Mouse (Mus musculus): ENCODE measurements around the gene Usp6nl. TPM values are rescaled to one million over a fixed set of nuclear protein-coding genes. Genes with fewer than 3 reads are reported as not detected.
A peak's percentile ranks its signal among the peaks of the same experiment; 100 is the strongest.

Gene Usp6nl
- polyA plus RNA-seq, 1 experiment from 2014 or later, result 2.7 TPM

DNA sequence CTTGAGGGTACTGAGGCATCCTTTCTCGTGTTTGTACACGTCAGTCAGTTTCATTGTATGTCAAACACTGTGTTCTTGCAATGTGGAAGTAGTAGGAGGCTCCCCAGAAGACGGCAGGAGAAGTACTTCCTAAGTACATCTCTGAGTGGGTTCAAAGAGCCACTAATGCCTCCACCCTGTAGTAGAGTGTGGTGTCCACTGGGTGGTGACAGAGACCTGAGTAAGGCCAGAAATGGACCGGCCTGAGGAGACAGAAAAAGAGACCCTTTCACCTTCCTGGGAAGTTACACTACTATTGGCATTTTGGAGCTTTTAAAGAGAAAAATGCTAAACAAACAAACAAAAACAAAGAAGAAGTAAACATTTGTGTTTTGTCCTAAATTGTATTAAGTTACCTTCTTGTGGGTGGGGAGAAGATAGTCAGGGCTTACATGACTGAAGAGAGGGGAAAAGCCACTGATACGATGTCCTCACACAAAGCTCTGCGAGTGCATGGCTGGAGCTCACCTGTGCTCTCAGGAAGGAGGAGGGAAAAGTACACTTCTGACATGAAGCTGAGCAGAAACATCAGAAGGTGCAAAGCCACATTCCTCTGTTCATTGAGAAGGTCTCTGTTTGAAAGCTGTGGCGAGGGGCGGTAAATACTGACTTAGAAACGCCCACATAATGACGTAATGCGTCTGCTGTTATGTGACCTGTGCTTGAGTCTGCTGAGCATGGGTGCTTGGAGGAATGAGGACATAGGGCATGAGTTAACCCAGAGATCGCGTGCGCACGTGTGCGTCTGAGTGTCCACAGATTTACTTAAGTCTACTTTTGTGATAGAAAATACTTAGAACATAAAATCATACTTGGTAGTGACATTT, 113.9 kb downstream of the Usp6nl start:
- H3K4me3 ChIP-seq (ENCODE audit: low read depth, low read length), result no peak overlapping the region
- H3K9me3 ChIP-seq (replicated peaks; ENCODE audit: control insufficient read depth, low read length), result no peaks in the 10 kb centered on the region
- no peak overlapping the region for H3K4me2 ChIP-seq (ENCODE audit: low read depth, low read length)
- H3K4me1 ChIP-seq (ENCODE audit: control insufficient read depth, low read depth, low read length), result peaks cover under 1% of the 10 kb centered on the region
- no peaks in the 10 kb centered on the region for H3K27me3 ChIP-seq (ENCODE audit: control insufficient read depth, insufficient read depth, low read depth, low read length)
- H3K27ac ChIP-seq (ENCODE audit: low read length), result no peak overlapping the region
- H3K9ac ChIP-seq (ENCODE audit: low read depth, low read length), result no peak overlapping the region
- 72% methylated on average over 16 of the region's 16 CpGs for WGBS (ENCODE audit: insufficient replicate concordance)
- ATAC-seq (ENCODE audit: low read depth), result peak; percentile 59
- H3K36me3 ChIP-seq (ENCODE audit: control insufficient read depth, insufficient read depth), result peaks cover 15% of the 10 kb centered on the region

DNA sequence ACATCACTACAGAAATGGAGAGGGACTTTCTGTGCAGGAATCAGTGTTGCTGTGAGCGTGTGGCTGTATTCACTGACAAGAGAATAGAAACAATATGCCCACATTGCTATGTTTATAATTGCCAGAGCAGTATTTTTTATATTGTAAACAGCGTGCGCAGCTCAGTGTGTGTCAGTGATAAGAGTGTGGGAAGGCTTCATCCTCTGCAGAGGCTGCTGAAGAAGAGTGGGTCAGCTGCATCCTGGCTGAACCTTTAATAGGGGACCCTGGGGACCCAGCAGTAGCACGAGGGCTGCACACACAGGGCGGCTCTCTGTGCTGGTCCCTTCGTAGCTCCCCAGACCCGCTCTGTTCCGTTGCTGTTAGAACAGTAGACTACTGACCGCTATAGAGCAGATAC, 119.2 kb downstream of the Usp6nl start:
- ATAC-seq (ENCODE audit: low read depth), result 0 out of 2 replicates have a peak, but pooled peaks have one; percentile 17
- H3K9me3 ChIP-seq (replicated peaks; ENCODE audit: control insufficient read depth, low read length), result no peaks in the 10 kb centered on the region
- WGBS (ENCODE audit: insufficient replicate concordance), result 32% methylated on average over 9 of the region's 9 CpGs
- H3K36me3 ChIP-seq (ENCODE audit: control insufficient read depth, insufficient read depth), result peaks cover 15% of the 10 kb centered on the region
- H3K27ac ChIP-seq (ENCODE audit: low read length), result no peak overlapping the region
- peak overlapping the region; percentile 38 for H3K4me2 ChIP-seq (ENCODE audit: low read depth, low read length)
- no peaks in the 10 kb centered on the region for H3K27me3 ChIP-seq (ENCODE audit: control insufficient read depth, insufficient read depth, low read depth, low read length)
- H3K4me3 ChIP-seq (ENCODE audit: low read depth, low read length), result no peak overlapping the region
- H3K9ac ChIP-seq (ENCODE audit: low read depth, low read length), result no peak overlapping the region
- H3K4me1 ChIP-seq (ENCODE audit: control insufficient read depth, low read depth, low read length), result peaks cover 24% of the 10 kb centered on the region

DNA sequence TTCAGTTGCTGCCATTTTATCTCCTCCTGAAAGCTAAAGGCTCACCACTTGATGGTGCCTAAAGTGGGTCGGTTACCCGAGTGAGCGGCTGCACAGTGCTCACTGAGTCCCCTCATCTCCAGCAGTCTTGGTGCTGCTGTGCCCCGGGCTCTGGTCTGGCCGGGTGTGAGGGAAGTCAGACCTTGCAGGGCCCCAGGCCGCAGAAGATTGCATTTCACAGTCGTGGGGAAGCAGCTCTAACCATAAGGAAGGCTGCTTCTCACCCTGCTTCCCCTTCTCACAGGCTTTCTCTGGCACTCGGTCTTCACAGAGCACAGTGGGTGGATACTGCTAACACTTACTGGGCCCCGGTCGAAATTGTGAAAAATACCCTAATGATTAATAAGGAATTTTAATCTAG, 119.8 kb downstream of the Usp6nl start:
- 14% methylated on average over 10 of the region's 10 CpGs for WGBS (ENCODE audit: insufficient replicate concordance)
- Histone ChIP-seq H3K36me3 (ENCODE audit: control insufficient read depth, insufficient read depth) (peaks cover 15% of the 10 kb centered on the region), H3K9ac (ENCODE audit: low read depth, low read length) (peak overlapping the region; percentile 24; the same call in 1 of the 2 replicates), H3K27ac (ENCODE audit: low read length) (peak overlapping the region; percentile 31; the same call in 1 of the 2 replicates), H3K4me3 (ENCODE audit: low read depth, low read length) (no peak overlapping the region), H3K4me1 (ENCODE audit: control insufficient read depth, low read depth, low read length) (peaks cover 24% of the 10 kb centered on the region), H3K27me3 (ENCODE audit: control insufficient read depth, insufficient read depth, low read depth, low read length) (no peaks in the 10 kb centered on the region), H3K4me2 (ENCODE audit: low read depth, low read length) (peak overlapping the region; percentile 38), H3K9me3 (replicated peaks; ENCODE audit: control insufficient read depth, low read length) (no peaks in the 10 kb centered on the region)
- ATAC-seq (ENCODE audit: low read depth), result peak; percentile 30; the same call in 1 of the 2 replicates

DNA sequence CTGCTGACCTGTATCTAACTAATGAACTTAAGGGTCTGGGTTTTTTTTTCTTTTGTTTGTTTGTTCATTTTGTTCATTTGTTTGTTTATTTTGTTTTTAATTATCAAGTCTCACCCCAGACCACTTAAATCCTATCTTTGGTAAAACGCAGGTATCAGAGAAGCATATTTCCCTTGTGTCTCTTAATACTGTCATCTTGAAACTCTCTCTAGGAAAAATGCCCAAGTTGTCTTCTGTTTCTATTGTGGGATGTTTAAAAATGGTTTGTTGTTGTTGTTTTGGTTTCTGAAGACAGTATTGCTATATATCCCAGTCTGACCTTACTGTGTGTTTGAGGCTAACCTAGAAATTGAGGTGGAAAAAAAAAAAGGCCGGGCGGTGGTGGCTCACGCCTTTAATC, 121.5 kb downstream of the Usp6nl start:
- Histone ChIP-seq H3K9me3 (replicated peaks; ENCODE audit: control insufficient read depth, low read length) (no peaks in the 10 kb centered on the region), H3K4me3 (ENCODE audit: low read depth, low read length) (no peak overlapping the region), H3K36me3 (ENCODE audit: control insufficient read depth, insufficient read depth) (peaks cover 15% of the 10 kb centered on the region), H3K4me2 (ENCODE audit: low read depth, low read length) (no peak overlapping the region), H3K27me3 (ENCODE audit: control insufficient read depth, insufficient read depth, low read depth, low read length) (no peaks in the 10 kb centered on the region), H3K27ac (ENCODE audit: low read length) (no peak overlapping the region), H3K9ac (ENCODE audit: low read depth, low read length) (no peak overlapping the region), H3K4me1 (ENCODE audit: control insufficient read depth, low read depth, low read length) (peaks cover 24% of the 10 kb centered on the region)
- 67% methylated on average over 4 of the region's 4 CpGs for WGBS (ENCODE audit: insufficient replicate concordance)
- ATAC-seq (ENCODE audit: low read depth), result no peak

DNA sequence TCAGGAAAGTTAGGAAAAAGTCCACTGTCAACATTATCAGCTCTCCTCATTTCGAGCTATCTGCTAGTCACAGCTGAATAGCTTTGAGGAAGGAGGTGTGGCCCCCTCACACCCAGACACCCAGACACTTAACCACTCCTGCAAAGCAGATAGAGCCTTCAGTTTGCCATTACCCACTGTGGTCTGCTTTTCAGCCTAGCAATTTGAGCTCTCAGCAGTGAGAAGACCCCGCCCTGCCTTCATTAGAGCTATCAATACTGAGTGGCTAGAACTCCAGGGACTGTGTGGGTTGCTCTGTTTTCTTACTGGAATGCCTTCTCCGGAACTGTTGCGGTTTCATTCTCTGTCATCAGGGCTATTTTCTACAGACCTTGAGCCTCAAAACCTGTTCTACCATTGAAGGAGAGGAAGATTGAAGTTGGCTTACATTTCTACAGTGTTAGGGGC, 122.3 kb downstream of the Usp6nl start:
- Histone ChIP-seq H3K27me3 (ENCODE audit: control insufficient read depth, insufficient read depth, low read depth, low read length) (no peaks in the 10 kb centered on the region), H3K4me1 (ENCODE audit: control insufficient read depth, low read depth, low read length) (peaks cover 24% of the 10 kb centered on the region), H3K36me3 (ENCODE audit: control insufficient read depth, insufficient read depth) (peaks cover 15% of the 10 kb centered on the region), H3K9ac (ENCODE audit: low read depth, low read length) (no peak overlapping the region), H3K4me3 (ENCODE audit: low read depth, low read length) (peak overlapping the region; percentile 12; the same call in 1 of the 2 replicates), H3K27ac (ENCODE audit: low read length) (peak overlapping the region; percentile 62), H3K9me3 (replicated peaks; ENCODE audit: control insufficient read depth, low read length) (no peaks in the 10 kb centered on the region), H3K4me2 (ENCODE audit: low read depth, low read length) (peak overlapping the region; percentile 56)
- 21% methylated on average over 4 of the region's 4 CpGs for WGBS (ENCODE audit: insufficient replicate concordance)
- peak; percentile 92 for ATAC-seq (ENCODE audit: low read depth)

DNA sequence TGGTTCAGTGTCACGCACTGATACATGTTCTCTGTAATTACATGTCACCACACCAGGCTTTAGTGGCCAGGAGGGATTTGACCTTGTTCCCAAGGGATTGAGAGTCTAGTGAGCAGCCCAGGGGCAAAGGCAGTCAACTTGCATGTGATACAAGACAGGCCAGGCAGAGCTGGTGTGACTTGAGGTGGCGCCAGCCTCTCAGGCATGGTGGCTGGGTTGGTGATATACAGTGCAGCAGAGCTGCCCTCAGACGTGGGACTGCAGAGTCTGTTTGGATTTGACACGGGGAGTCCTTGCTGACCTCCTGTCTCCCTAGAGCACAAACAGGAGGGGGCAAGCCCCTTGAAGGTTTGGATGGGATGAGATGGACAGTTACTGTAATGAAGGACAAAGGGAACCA, 123.4 kb downstream of the Usp6nl start:
- no peak for ATAC-seq (ENCODE audit: low read depth)
- Histone ChIP-seq H3K36me3 (ENCODE audit: control insufficient read depth, insufficient read depth) (peaks cover 8% of the 10 kb centered on the region), H3K4me3 (ENCODE audit: low read depth, low read length) (no peak overlapping the region), H3K4me1 (ENCODE audit: control insufficient read depth, low read depth, low read length) (peaks cover 24% of the 10 kb centered on the region), H3K27ac (ENCODE audit: low read length) (no peak overlapping the region), H3K4me2 (ENCODE audit: low read depth, low read length) (no peak overlapping the region), H3K9ac (ENCODE audit: low read depth, low read length) (no peak overlapping the region), H3K9me3 (replicated peaks; ENCODE audit: control insufficient read depth, low read length) (no peaks in the 10 kb centered on the region), H3K27me3 (ENCODE audit: control insufficient read depth, insufficient read depth, low read depth, low read length) (no peaks in the 10 kb centered on the region)
- WGBS (ENCODE audit: insufficient replicate concordance), result 74% methylated on average over 4 of the region's 4 CpGs

DNA sequence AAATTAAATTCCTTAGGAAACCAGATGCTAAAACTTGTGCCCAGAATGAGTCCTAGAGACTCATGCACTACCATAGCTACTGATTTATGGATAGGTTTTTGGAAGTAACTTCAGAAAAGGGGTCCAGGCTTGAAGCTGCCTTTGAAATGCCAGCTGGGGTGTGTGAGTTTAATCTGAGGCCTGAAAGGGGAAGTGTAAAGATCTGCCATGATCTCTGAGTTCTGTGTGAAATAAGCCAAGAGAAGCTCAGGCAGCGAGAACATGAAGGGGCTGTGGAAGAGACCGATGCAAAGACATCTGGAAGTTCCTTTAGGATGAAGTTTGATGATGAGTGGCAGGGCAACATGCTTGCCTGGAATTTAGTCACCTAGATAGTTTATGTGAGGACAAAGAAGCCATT, 126.4 kb downstream of the Usp6nl start:
- Histone ChIP-seq H3K4me3 (ENCODE audit: low read depth, low read length) (no peak overlapping the region), H3K27me3 (ENCODE audit: control insufficient read depth, insufficient read depth, low read depth, low read length) (no peaks in the 10 kb centered on the region), H3K4me2 (ENCODE audit: low read depth, low read length) (no peak overlapping the region), H3K27ac (ENCODE audit: low read length) (no peak overlapping the region), H3K9ac (ENCODE audit: low read depth, low read length) (no peak overlapping the region), H3K4me1 (ENCODE audit: control insufficient read depth, low read depth, low read length) (peaks cover 11% of the 10 kb centered on the region), H3K9me3 (replicated peaks; ENCODE audit: control insufficient read depth, low read length) (no peaks in the 10 kb centered on the region), H3K36me3 (ENCODE audit: control insufficient read depth, insufficient read depth) (no peaks in the 10 kb centered on the region)
- ATAC-seq (ENCODE audit: low read depth), result no peak
- 42% methylated on average over 2 of the region's 2 CpGs for WGBS (ENCODE audit: insufficient replicate concordance)

DNA sequence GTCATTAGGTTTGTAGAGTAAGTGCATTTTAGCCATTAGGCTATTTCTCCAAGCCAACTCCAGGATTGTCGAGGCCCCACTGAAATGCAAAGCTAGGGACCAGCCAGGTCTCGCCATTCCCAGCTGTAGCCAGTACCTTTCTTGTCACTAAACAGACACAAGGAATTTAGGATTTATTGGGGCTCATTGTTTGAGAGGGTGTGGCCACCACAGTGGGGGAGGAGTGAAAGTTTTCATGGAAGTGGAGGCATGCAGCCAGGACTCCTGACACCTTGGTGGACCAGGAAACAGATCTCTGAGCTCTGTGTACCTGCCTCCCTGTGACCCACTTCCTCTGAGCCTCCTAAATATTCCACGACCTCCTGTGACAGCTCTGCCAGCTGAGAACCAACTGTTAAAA, 127.2 kb downstream of the Usp6nl start:
- no peak overlapping the region for H3K27ac ChIP-seq (ENCODE audit: low read length)
- no peak overlapping the region for H3K4me3 ChIP-seq (ENCODE audit: low read depth, low read length)
- H3K27me3 ChIP-seq (ENCODE audit: control insufficient read depth, insufficient read depth, low read depth, low read length), result no peaks in the 10 kb centered on the region
- H3K4me2 ChIP-seq (ENCODE audit: low read depth, low read length), result no peak overlapping the region
- H3K9me3 ChIP-seq (replicated peaks; ENCODE audit: control insufficient read depth, low read length), result no peaks in the 10 kb centered on the region
- H3K4me1 ChIP-seq (ENCODE audit: control insufficient read depth, low read depth, low read length), result peaks cover 9% of the 10 kb centered on the region
- 73% methylated on average over 3 of the region's 3 CpGs for WGBS (ENCODE audit: insufficient replicate concordance)
- no peaks in the 10 kb centered on the region for H3K36me3 ChIP-seq (ENCODE audit: control insufficient read depth, insufficient read depth)
- no peak overlapping the region for H3K9ac ChIP-seq (ENCODE audit: low read depth, low read length)
- ATAC-seq (ENCODE audit: low read depth), result no peak

DNA sequence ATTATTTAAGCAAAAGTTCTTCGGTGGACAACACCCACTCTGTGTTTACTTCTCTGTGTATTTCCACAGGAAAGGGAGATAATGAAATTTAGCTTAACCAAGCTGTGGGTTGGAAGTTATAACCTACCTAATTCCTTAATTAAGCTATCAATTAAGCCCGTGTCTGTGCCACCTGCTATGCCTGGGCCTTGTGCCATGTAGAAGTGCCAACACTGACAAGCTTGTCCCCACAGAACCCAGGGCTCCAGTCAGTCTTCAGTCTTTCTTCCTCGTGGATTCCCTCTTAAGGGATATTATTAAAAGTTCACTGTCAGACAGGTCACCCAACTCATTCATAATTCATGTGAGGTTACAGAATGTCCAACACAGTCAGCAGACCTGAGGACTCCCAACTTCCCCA, 128.1 kb downstream of the Usp6nl start:
- Histone ChIP-seq H3K36me3 (ENCODE audit: control insufficient read depth, insufficient read depth) (no peaks in the 10 kb centered on the region), H3K9me3 (replicated peaks; ENCODE audit: control insufficient read depth, low read length) (no peaks in the 10 kb centered on the region), H3K4me3 (ENCODE audit: low read depth, low read length) (no peak overlapping the region), H3K27me3 (ENCODE audit: control insufficient read depth, insufficient read depth, low read depth, low read length) (no peaks in the 10 kb centered on the region), H3K9ac (ENCODE audit: low read depth, low read length) (no peak overlapping the region), H3K27ac (ENCODE audit: low read length) (no peak overlapping the region), H3K4me1 (ENCODE audit: control insufficient read depth, low read depth, low read length) (no peaks in the 10 kb centered on the region; the same call in 1 of the 2 replicates), H3K4me2 (ENCODE audit: low read depth, low read length) (no peak overlapping the region)
- ATAC-seq (ENCODE audit: low read depth), result no peak
- 71% methylated on average over 3 of the region's 3 CpGs for WGBS (ENCODE audit: insufficient replicate concordance)

Data from liver, embryonic 16.5 days (tissue).